Mouse (Mus musculus) heart, embryonic 14.5 days (tissue): ENCODE measurements around the gene Cabp4. TPM values are rescaled to one million over a fixed set of nuclear protein-coding genes. Genes with fewer than 3 reads are reported as not detected.

Source experiments
- ATAC-seq: fragments of 200-750 bp; cut with Nextera tagmentation; 2 replicates; pipeline ENCODE4 v1.8.0; 2017; ENCODE audit warnings: low read depth, moderate TSS enrichment; ENCODE audit not compliant: insufficient number of reproducible peaks, insufficient read depth, low FRiP score
- H3K27ac ChIP-seq, 2 experiments: fragments of 200-500 bp in 1 of 2; fragments of 300-500 bp in 1 of 2; sonication (generic) in 1 of 2; replicated peaks in 1 of 2; 2 replicates each; pipeline ENCODE4 v1.5.1; 2012 to 2014; ENCODE audit warnings: low read depth in 2 of 2, low read length in 2 of 2, control low read depth in 1 of 2, mild to moderate bottlenecking in 1 of 2, mixed read lengths in 1 of 2; ENCODE audit not compliant: control insufficient read depth in 1 of 2, insufficient read depth in 1 of 2
- H3K27me3 ChIP-seq: fragments of 300-500 bp; sonication (generic); 2 replicates; pipeline ENCODE4 v1.6.1; 2014; ENCODE audit warnings: mild to moderate bottlenecking, low read length, control low read depth; ENCODE audit not compliant: control insufficient read depth, insufficient read depth
- H3K36me3 ChIP-seq: fragments of 300-500 bp; sonication (generic); 2 replicates; pipeline ENCODE4 v1.6.1; 2014; ENCODE audit warnings: mild to moderate bottlenecking, control low read depth, low read length, mixed read lengths; ENCODE audit not compliant: control insufficient read depth, insufficient read depth
- H3K4me1 ChIP-seq, 2 experiments: fragments of 200-500 bp in 1 of 2; fragments of 300-500 bp in 1 of 2; sonication (generic) in 1 of 2; 2 replicates each; pipeline ENCODE4 v1.6.1; 2012 to 2014; ENCODE audit warnings: low read length in 2 of 2, control low read depth in 1 of 2, mixed read lengths in 1 of 2; ENCODE audit not compliant: control insufficient read depth in 2 of 2, insufficient read depth in 2 of 2
- H3K4me2 ChIP-seq: fragments of 300-500 bp; sonication (generic); 2 replicates; pipeline ENCODE4 v1.6.1; 2014; ENCODE audit warnings: mild to moderate bottlenecking, low read length
- H3K4me3 ChIP-seq, 2 experiments: fragments of 200-500 bp in 1 of 2; fragments of 300-500 bp in 1 of 2; sonication (generic) in 1 of 2; 2 replicates each; pipeline ENCODE4 v1.5.1; 2012 to 2014; ENCODE audit warnings: low read length in 2 of 2, mild to moderate bottlenecking in 2 of 2, control low read depth in 1 of 2, low read depth in 1 of 2, moderate library complexity in 1 of 2; ENCODE audit not compliant: control insufficient read depth in 1 of 2, insufficient read depth in 1 of 2
- H3K9ac ChIP-seq: fragments of 300-500 bp; sonication (generic); 2 replicates; pipeline ENCODE4 v1.6.1; 2014; ENCODE audit warnings: mild to moderate bottlenecking, low read length
- H3K9me3 ChIP-seq: fragments of 300-500 bp; sonication (generic); 2 replicates; pipeline ENCODE4 v1.6.1; 2016; ENCODE audit warnings: low read length, control low read depth; ENCODE audit not compliant: control insufficient read depth
- WGBS: fragments of 180-500 bp; shearing (Covaris S2); extraction: QIAGEN DNeasy Blood & Tissue Kit; methylation state at CpG from one replicate; pipeline ENCODE4 v1.1.7; 2014; 5-methylcytosine and 5-hydroxymethylcytosine counted together
- polyA plus RNA-seq: library from polyadenylated mRNA; unstranded; fragments of >200 nt; fragmentation: Nextera tagmentation; extraction: Ambion mirVana; gene quantifications from 2 replicates; pipeline ENCODE4 v1.2.1, GENCODE M21; 2014

Cabp4 gene
- not detected in 2 replicates for polyA plus RNA-seq

- Histone ChIP-seq H3K4me1 (peaks cover 0 to 5% of the 10 kb centered on the region in 2 experiments; a peak in 1 of 4 replicates), H3K27ac (no peak within 1 kb of the TSS), H3K9me3 (no peaks in the 10 kb centered on the region; the same call in 1 of the 2 replicates), H3K36me3 (no peaks in the 10 kb centered on the region), H3K9ac (no peak within 1 kb of the TSS), H3K4me3 (no peak within 1 kb of the TSS), H3K4me2 (no peak within 1 kb of the TSS), H3K27me3 (no peaks in the 10 kb centered on the region)
- ATAC-seq = no peak
- 71% methylated on average over 7 of the region's 7 CpGs for WGBS
These were observed at the start of gene Cabp4 for GRCm38 (mm10) chr19:4143759-4144268. Gene Cabp4 (minus strand): TSS chr19:4144033.

GRCm38 (mm10) chr19:4193129-4193528, 49.3 kb upstream of the Cabp4 start:
- H3K9me3 ChIP-seq = no peaks in the 10 kb centered on the region
- H3K27ac ChIP-seq = peak overlapping the region in 1 of 2 experiments; percentile 89; a peak in 1 of 4 replicates
- ATAC-seq = no peak
- H3K4me2 ChIP-seq = peak overlapping the region; percentile 94
- H3K4me3 ChIP-seq = peak overlapping the region; percentile 68 to 71
- WGBS = 52% methylated on average over 6 of the region's 6 CpGs
- H3K9ac ChIP-seq = peak overlapping the region; percentile 93
- peaks cover 47% of the 10 kb centered on the region for H3K36me3 ChIP-seq
- H3K4me1 ChIP-seq = peaks cover 16 to 32% of the 10 kb centered on the region in 2 experiments
- no peaks in the 10 kb centered on the region for H3K27me3 ChIP-seq

GRCm38 (mm10) chr19:4192251-4192985, 48.6 kb upstream of the Cabp4 start:
- H3K4me2 ChIP-seq = peak overlapping the region; percentile 94
- H3K27ac ChIP-seq = peak overlapping the region; percentile 73 to 89
- peak overlapping the region; percentile 93 for H3K9ac ChIP-seq
- WGBS = under 1% methylated on average over 41 of the region's 52 CpGs
- ATAC-seq = peak; percentile 38
- peaks cover 20 to 36% of the 10 kb centered on the region in 2 experiments for H3K4me1 ChIP-seq
- no peaks in the 10 kb centered on the region for H3K9me3 ChIP-seq
- peak overlapping the region; percentile 68 to 71 for H3K4me3 ChIP-seq
- peaks cover 45% of the 10 kb centered on the region for H3K36me3 ChIP-seq
- H3K27me3 ChIP-seq = no peaks in the 10 kb centered on the region

- whole genome bisulfite sequencing = 5% methylated on average over 40 of the region's 47 CpGs
- Histone ChIP-seq H3K9me3 (no peaks in the 10 kb centered on the region), H3K4me1 (peaks cover 25 to 40% of the 10 kb centered on the region in 2 experiments), H3K4me2 (peak within 1 kb of the TSS; percentile 94), H3K9ac (peak within 1 kb of the TSS; percentile 93), H3K36me3 (peaks cover 38% of the 10 kb centered on the region), H3K27ac (peak within 1 kb of the TSS; percentile 78 to 89), H3K4me3 (peak within 1 kb of the TSS; percentile 68 to 71), H3K27me3 (no peaks in the 10 kb centered on the region)
- ATAC-seq = peak; percentile 88
These were observed 47.9 kb upstream of the Cabp4 start, which contains the start of gene Ppp1ca for GRCm38 (mm10) chr19:4191528-4192250. Gene Ppp1ca (plus strand): TSS chr19:4192065.

- ATAC-seq = no peak
- H3K4me2 ChIP-seq = peak within 1 kb of the TSS; percentile 94
- peak within 1 kb of the TSS; percentile 93 for H3K9ac ChIP-seq
- H3K36me3 ChIP-seq = peaks cover 30% of the 10 kb centered on the region
- peak within 1 kb of the TSS; percentile 68 to 71 for H3K4me3 ChIP-seq
- H3K4me1 ChIP-seq = peaks cover 26 to 37% of the 10 kb centered on the region in 2 experiments
- peak within 1 kb of the TSS; percentile 78 to 89 for H3K27ac ChIP-seq
- 50% methylated on average over 4 of the region's 4 CpGs for WGBS
- no peaks in the 10 kb centered on the region for H3K27me3 ChIP-seq
- no peaks in the 10 kb centered on the region for H3K9me3 ChIP-seq
These were observed 47.0 kb upstream of the Cabp4 start, which contains the start of gene Tbc1d10c for GRCm38 (mm10) chr19:4190831-4191334. Gene Tbc1d10c (minus strand): TSS chr19:4191284.

- no peak overlapping the region for H3K27ac ChIP-seq
- no peaks in the 10 kb centered on the region for H3K27me3 ChIP-seq
- peaks cover 38 to 48% of the 10 kb centered on the region in 2 experiments for H3K4me1 ChIP-seq
- WGBS = 80% methylated on average over 12 of the region's 12 CpGs
- no peaks in the 10 kb centered on the region for H3K9me3 ChIP-seq
- ATAC-seq = no peak
- H3K36me3 ChIP-seq = peaks cover 13% of the 10 kb centered on the region
- no peak overlapping the region for H3K4me2 ChIP-seq
- H3K9ac ChIP-seq = no peak overlapping the region
- H3K4me3 ChIP-seq = no peak overlapping the region
These were observed 45.3 kb upstream of the Cabp4 start for GRCm38 (mm10) chr19:4189051-4189620.

GRCm38 (mm10) chr19:4187303-4187702, 43.5 kb upstream of the Cabp4 start:
- 55% methylated on average over 3 of the region's 3 CpGs for WGBS

More at GRCm38 (mm10) chr19:4187303-4187702, 43.5 kb upstream of the Cabp4 start:
- Histone ChIP-seq H3K9me3 (no peaks in the 10 kb centered on the region), H3K4me2 (no peak overlapping the region), H3K27me3 (no peaks in the 10 kb centered on the region), H3K27ac (0 out of 4 replicates have a peak overlapping the region, but pooled peaks of 1 of the 2 experiments have one; percentile 19), H3K4me1 (peaks cover 29 to 37% of the 10 kb centered on the region in 2 experiments), H3K36me3 (no peaks in the 10 kb centered on the region), H3K9ac (no peak overlapping the region; the same call in 1 of the 2 replicates), H3K4me3 (no peak overlapping the region)
- ATAC-seq = no peak
